Mouse (Mus musculus) testis, adult 2 months (tissue): ENCODE results near the gene Wnt5b. TPM values are rescaled to one million over a fixed set of nuclear protein-coding genes. Genes with fewer than 3 reads are reported as not detected.
A peak's percentile ranks its signal among the peaks of the same experiment; 100 is the strongest.

Source experiments
- H3K27ac ChIP-seq: fragments of 200-500 bp; 2 replicates; pipeline ENCODE4 v1.5.1; 2012; ENCODE audit warnings: low read depth, low read length; ENCODE audit not compliant: control insufficient read depth, insufficient read depth
- H3K27me3 ChIP-seq: fragments of 200-500 bp; 2 replicates; pipeline ENCODE4 v1.6.1; 2012; ENCODE audit warnings: mild to moderate bottlenecking, low read length, moderate library complexity; ENCODE audit not compliant: control insufficient read depth, insufficient read depth
- H3K36me3 ChIP-seq: fragments of 200-500 bp; 2 replicates; pipeline ENCODE4 v1.6.1; 2012; ENCODE audit warnings: mild to moderate bottlenecking, low read length; ENCODE audit not compliant: control insufficient read depth, insufficient read depth
- H3K4me1 ChIP-seq: fragments of 200-500 bp; 2 replicates; pipeline ENCODE4 v1.6.1; 2012; ENCODE audit warnings: low read length; ENCODE audit not compliant: control insufficient read depth, insufficient read depth
- H3K4me3 ChIP-seq: fragments of 200-500 bp; 2 replicates; pipeline ENCODE4 v1.5.1; 2012; ENCODE audit warnings: low read depth, mild to moderate bottlenecking, low read length, moderate library complexity, mixed read lengths; ENCODE audit not compliant: control insufficient read depth
- CTCF ChIP-seq: fragments of 200-500 bp; IDR thresholded peaks from 2 replicates; pipeline ENCODE4 v1.5.1; 2012; ENCODE audit warnings: low read depth, mild to moderate bottlenecking, inconsistent platforms, low read length, moderate library complexity; ENCODE audit not compliant: control insufficient read depth, insufficient read depth, insufficient replicate concordance
- POLR2A ChIP-seq: fragments of 200-500 bp; IDR thresholded peaks from 2 replicates; pipeline ENCODE4 v1.6.1; 2012; ENCODE audit warnings: low read depth, mild to moderate bottlenecking, inconsistent platforms, low read length, moderate library complexity; ENCODE audit not compliant: control insufficient read depth
- polyA plus RNA-seq: library from polyadenylated mRNA; depleted of rRNA; stranded (reverse); fragments of >200 nt; gene quantifications from 2 replicates; pipeline ENCODE4 v1.2.3, GENCODE M21; 2012

Wnt5b gene
- polyA plus RNA-seq, 1 experiment = 3.8 TPM

DNA sequence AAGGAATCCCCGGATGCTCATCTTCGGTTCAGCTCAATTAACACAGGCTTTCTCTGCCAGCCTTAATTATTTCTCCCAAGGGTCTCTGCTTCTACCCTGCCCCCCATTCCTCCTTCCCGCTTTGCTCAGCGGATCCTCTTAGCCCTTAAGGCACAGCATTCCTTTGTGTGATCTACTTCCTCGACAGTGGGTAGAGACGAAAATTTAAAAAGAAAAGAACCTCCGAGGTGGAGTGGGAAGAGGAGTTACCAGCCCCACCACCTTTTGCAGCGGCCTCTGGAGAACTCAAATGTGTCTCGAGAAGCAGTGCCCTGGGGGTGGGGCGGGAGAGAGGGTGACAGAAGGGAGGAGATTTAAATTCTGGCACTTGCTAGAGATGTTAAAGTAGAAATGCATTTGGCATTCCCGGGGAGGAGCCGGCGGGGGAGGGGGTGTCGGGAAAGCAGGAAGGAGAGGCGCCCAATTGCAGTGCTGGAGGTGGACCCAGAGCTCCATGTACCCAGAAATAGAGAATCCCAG, 92.1 kb downstream of the Wnt5b start:
- H3K27me3 ChIP-seq = no peaks in the 10 kb centered on the region
- peaks cover 15% of the 10 kb centered on the region for H3K4me1 ChIP-seq
- TF ChIP-seq CTCF (no peak), POLR2A (no peak)
- H3K36me3 ChIP-seq = no peaks in the 10 kb centered on the region
- H3K27ac ChIP-seq = no peak overlapping the region
- H3K4me3 ChIP-seq = no peak overlapping the region

- no peaks in the 10 kb centered on the region for H3K36me3 ChIP-seq
- peaks cover 15% of the 10 kb centered on the region for H3K4me1 ChIP-seq
- no peak overlapping the region for H3K4me3 ChIP-seq
- H3K27me3 ChIP-seq = no peaks in the 10 kb centered on the region
- no peak overlapping the region for H3K27ac ChIP-seq
- TF ChIP-seq CTCF = no peak
- no peak for TF ChIP-seq POLR2A
These were observed 92.9 kb downstream of the Wnt5b start for GRCm38 (mm10) chr6:119450965-119451943.

DNA sequence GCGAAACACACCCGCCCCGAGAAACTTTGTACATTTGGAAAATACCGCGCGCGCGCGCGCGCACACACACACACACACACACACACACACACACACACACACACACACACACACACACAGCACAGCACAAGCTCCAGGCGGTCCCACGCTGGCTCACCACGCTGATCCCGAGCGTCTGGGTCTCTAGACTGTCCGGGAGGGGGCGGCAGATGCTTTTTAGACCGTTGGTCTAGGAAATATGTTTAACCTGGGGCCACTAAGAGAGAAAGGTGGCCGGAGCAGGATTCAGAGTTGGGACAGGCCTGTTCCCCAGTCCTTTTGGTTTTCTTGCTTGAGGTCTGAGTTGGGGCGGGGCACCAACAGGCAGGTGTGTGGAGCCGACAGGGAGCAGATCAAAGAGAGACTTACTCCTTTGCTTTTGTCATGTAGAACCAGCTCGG, 95.1 kb downstream of the Wnt5b start:
- TF ChIP-seq CTCF (peak; percentile 5; the same call in 1 of the 2 replicates), POLR2A (no peak)
- peak overlapping the region; percentile 14 for H3K27ac ChIP-seq
- H3K4me1 ChIP-seq = peaks cover 15% of the 10 kb centered on the region
- peak overlapping the region; percentile 62 for H3K4me3 ChIP-seq
- H3K27me3 ChIP-seq = no peaks in the 10 kb centered on the region
- no peaks in the 10 kb centered on the region for H3K36me3 ChIP-seq

DNA sequence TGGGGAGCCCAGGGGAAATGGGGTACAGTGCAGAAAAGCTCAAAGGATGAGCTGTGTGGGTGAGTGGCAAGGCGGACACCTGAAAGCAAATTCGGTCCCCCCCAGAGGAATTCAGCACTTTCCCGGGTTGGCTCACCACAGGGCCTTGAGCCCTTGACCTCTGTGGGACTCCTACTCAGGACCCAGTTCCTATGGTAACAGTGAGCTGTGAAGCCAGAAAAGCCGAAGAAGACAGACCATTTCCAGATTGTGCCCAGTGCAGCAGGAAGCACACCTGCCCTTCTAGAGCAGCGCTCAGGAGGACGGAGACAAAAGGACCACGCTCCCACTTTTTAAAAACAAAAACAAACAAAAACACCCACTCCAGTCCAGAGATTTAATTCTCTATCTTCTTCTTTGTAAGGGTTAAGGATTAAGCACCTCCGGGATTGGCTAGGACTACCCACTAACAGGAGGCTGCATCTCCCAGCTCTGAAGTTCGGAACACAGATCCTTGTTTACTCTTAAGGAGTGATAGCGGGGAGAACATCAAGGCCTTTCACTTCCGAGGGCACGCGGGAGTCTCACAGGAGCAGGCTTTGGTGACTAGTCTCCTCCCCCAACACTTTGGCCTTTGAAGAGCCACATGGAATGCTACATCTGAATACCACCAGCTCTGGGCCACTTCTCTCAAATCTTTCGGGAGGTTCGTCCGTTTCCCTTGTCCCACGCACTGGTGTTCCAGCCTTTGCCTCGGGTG, 95.7 kb downstream of the Wnt5b start:
- Histone ChIP-seq H3K4me3 (peak overlapping the region; percentile 62), H3K4me1 (peaks cover 15% of the 10 kb centered on the region), H3K27me3 (no peaks in the 10 kb centered on the region), H3K27ac (peak overlapping the region; percentile 14), H3K36me3 (no peaks in the 10 kb centered on the region)
- TF ChIP-seq POLR2A (no peak), CTCF (no peak)

- no peak for TF ChIP-seq CTCF
- TF ChIP-seq POLR2A = no peak
- H3K4me3 ChIP-seq = no peak overlapping the region
- no peaks in the 10 kb centered on the region for H3K27me3 ChIP-seq
- H3K27ac ChIP-seq = no peak overlapping the region
- no peaks in the 10 kb centered on the region for H3K36me3 ChIP-seq
- H3K4me1 ChIP-seq = peaks cover 15% of the 10 kb centered on the region
These were observed 98.2 kb downstream of the Wnt5b start for GRCm38 (mm10) chr6:119445671-119446607.

GRCm38 (mm10) chr6:119443742-119444645, 100.2 kb downstream of the Wnt5b start:
- no peak overlapping the region for H3K27ac ChIP-seq
- no peak overlapping the region for H3K4me3 ChIP-seq
- H3K4me1 ChIP-seq = peaks cover 13% of the 10 kb centered on the region
- TF ChIP-seq POLR2A (no peak), CTCF (peak; percentile 89)
- no peaks in the 10 kb centered on the region for H3K36me3 ChIP-seq
- H3K27me3 ChIP-seq = no peaks in the 10 kb centered on the region
